Mouse (Mus musculus): ENCODE results near the gene Tfec. TPM values are rescaled to one million over a fixed set of nuclear protein-coding genes. Genes with fewer than 3 reads are reported as not detected.

Tfec gene
- polyA plus RNA-seq, 3 experiments from 2014 or later = not detected

DNA sequence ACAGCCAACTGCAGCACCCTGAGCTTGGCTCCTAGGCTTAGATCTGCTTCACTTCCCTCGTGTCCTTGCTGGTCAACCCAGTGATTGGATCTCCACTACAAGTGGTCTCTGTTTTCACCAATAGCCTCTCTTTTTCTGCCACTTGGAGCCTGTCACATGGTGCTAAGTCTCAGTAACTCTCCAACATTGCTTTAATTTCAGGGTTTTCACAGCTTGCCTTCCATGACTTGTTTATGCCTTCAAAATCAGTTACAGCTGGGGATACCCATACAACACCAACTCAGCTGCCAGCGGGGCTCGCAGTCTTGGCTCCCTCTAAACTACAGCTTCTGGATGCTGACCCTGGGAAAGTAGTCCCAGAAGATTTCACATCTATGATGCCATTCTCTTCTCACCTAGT is 113.1 kb downstream of the Tfec start:
- ATAC-seq = no peak

Other genes starting within 250 kb of the Tfec start
- gene Tes, start 166.7 kb upstream of the Tfec start, polyA plus RNA-seq (2017; shearing (Covaris generic)) = 100 to 1,000 TPM; 167 to 201 (median 200) TPM